Mouse (Mus musculus) fat pad, adult 2 months (tissue): Measurements from ENCODE around the gene Mcrip2.
"Not testable (repeated sequence)": the region's sequence is repeated elsewhere in the genome, so short reads cannot be mapped to it uniquely, and the experiment has no call there.

Experiments
- DNase-seq: peaks from one replicate; pipeline ENCODE4 v3.0.0-alpha.2; 2011; ENCODE audit warnings: low read depth, low spot score; ENCODE audit errors: extremely low read depth

The Mcrip2 gene

GRCm38 (mm10) chr17:25880913-25881641 is 12.5 kb upstream of the Mcrip2 start:
- DNase-seq, result no peak

- peak; percentile 97 for DNase-seq
Observed at GRCm38 (mm10) chr17:25880196-25880910, 11.8 kb upstream of the Mcrip2 start, which contains the start of gene Wfikkn1. Gene Wfikkn1, minus strand, starts transcription at chr17:25880858.

GRCm38 (mm10) chr17:25879750-25880149 is 11.2 kb upstream of the Mcrip2 start:
- no peak for DNase-seq

GRCm38 (mm10) chr17:25879261-25879660 is 10.7 kb upstream of the Mcrip2 start:
- no peak for DNase-seq

GRCm38 (mm10) chr17:25878611-25879180 is 10.1 kb upstream of the Mcrip2 start:
- DNase-seq, result no peak

- DNase-seq, result no peak
Observed at GRCm38 (mm10) chr17:25877741-25878610, 9.4 kb upstream of the Mcrip2 start.

GRCm38 (mm10) chr17:25877025-25877424 is 8.5 kb upstream of the Mcrip2 start:
- no peak for DNase-seq

- no peak for DNase-seq
Observed at GRCm38 (mm10) chr17:25876347-25876915, 7.9 kb upstream of the Mcrip2 start.

- DNase-seq, result no peak
Observed at GRCm38 (mm10) chr17:25875171-25876136, 6.9 kb upstream of the Mcrip2 start.

- DNase-seq, result no peak
Observed at GRCm38 (mm10) chr17:25874721-25875170, 6.2 kb upstream of the Mcrip2 start, which contains the start of gene Mettl26. Gene Mettl26, plus strand, starts transcription at chr17:25875074.

- DNase-seq, result no peak
Observed at GRCm38 (mm10) chr17:25874148-25874720, 5.7 kb upstream of the Mcrip2 start.

GRCm38 (mm10) chr17:25873405-25874147 is 5.0 kb upstream of the Mcrip2 start:
- DNase-seq, result no peak

GRCm38 (mm10) chr17:25872676-25873075 is 4.1 kb upstream of the Mcrip2 start:
- no peak for DNase-seq

GRCm38 (mm10) chr17:25871566-25871965 is 3.0 kb upstream of the Mcrip2 start:
- not testable (repeated sequence) for DNase-seq

GRCm38 (mm10) chr17:25869954-25870353 is 1.4 kb upstream of the Mcrip2 start:
- DNase-seq, result no peak

GRCm38 (mm10) chr17:25869498-25869897 is 934 bp upstream of the Mcrip2 start:
- no peak for DNase-seq

GRCm38 (mm10) chr17:25867836-25868600 is 546 bp downstream of the Mcrip2 start:
- DNase-seq, result no peak

- DNase-seq, result no peak
Observed at GRCm38 (mm10) chr17:25867509-25867835, 1.1 kb downstream of the Mcrip2 start.
